Mouse (Mus musculus) activated CD4-positive, CD25-positive, alpha-beta regulatory T cell (primary cell): ENCODE measurements around the gene Clec2e. TPM values are rescaled to one million over a fixed set of nuclear protein-coding genes. Genes with fewer than 3 reads are reported as not detected.

Experiments
- polyA plus RNA-seq, 2 experiments: library from polyadenylated mRNA; unstranded; fragments of 100-300 nt; shearing (Covaris generic); gene quantifications; one replicate each; pipeline ENCODE4 v1.2.1; 2017

Gene Clec2e
- not detected for polyA plus RNA-seq

GRCm38 (mm10) chr6:129100794-129101193, at the start of gene Clec2e:
Gene Clec2e, minus strand, starts transcription at chr6:129100913.

GRCm38 (mm10) chr6:129045601-129046000, 55.1 kb downstream of the Clec2e start, which contains the start of gene Klrb1f:
Gene Klrb1f, plus strand, starts transcription at chr6:129045901.

Other genes starting within 250 kb of the Clec2e start
- gene Clec2i, start 213.3 kb downstream of the Clec2e start, polyA plus RNA-seq, result 10 to 100 TPM; 75.1 to 77.5 TPM
- 1 to 10 TPM; 1.2 to 1.8 TPM for gene BC035044, start 209.8 kb downstream of the Clec2e start, polyA plus RNA-seq
- under 1 TPM in 1 of 2 experiments, not detected in 1; 0.25 TPM for gene Clec2g, start 166.5 kb downstream of the Clec2e start, polyA plus RNA-seq
- 1 to 10 TPM; 4.5 to 7.1 TPM for gene Klrb1f, start 55.0 kb downstream of the Clec2e start, polyA plus RNA-seq
- 10 to 100 TPM; 28.7 to 35.9 TPM for gene Clec2d, start 79.7 kb upstream of the Clec2e start, polyA plus RNA-seq
- gene Cd69, start 174.5 kb upstream of the Clec2e start, polyA plus RNA-seq, result 100 to 1,000 TPM; 116 to 179 TPM
- not detected for gene 4922502D21Rik, start 230.9 kb upstream of the Clec2e start, polyA plus RNA-seq
- gene Clec12a, start 241.8 kb upstream of the Clec2e start, polyA plus RNA-seq, result 1 to 10 TPM in 1 of 2 experiments, under 1 TPM in 1; 0.27 to 1.6 TPM